Mouse (Mus musculus): ENCODE measurements around the gene Gabbr2. TPM values are rescaled to one million over a fixed set of nuclear protein-coding genes. Genes with fewer than 3 reads are reported as not detected.
A peak's percentile ranks its signal among the peaks of the same experiment; 100 is the strongest.

Gene Gabbr2
- total RNA-seq, 2 experiments from 2014 or later: 205 to 211 TPM

GRCm38 (mm10) chr4:46814236-46814635 lies 177.4 kb downstream of the Gabbr2 start:
- DNase-seq: no peak

GRCm38 (mm10) chr4:46811165-46811564 lies 180.5 kb downstream of the Gabbr2 start:
- DNase-seq: no peak

- no peak for DNase-seq
Measured at GRCm38 (mm10) chr4:46806876-46807275, 184.8 kb downstream of the Gabbr2 start.

DNA sequence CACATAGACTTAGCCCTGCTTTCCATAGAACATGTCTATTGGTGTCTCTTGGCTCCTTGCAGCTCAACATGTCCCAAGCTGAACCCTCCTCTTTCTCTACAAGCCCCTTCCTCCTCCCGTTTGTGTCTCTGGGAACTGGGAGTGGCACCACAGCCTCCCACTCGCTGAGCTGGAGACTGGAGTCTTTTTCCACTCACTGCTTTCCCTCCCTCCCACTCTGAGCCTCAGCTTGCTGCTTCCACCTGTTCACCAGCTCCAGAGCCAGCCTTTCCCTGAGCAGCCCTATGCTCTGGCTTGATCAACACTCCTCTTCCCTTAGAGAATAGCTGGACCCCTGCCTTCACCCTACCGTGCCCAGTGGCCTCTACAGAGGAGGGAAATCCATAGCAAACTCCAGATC lies 185.8 kb downstream of the Gabbr2 start:
- peak; percentile 60 to 68 for DNase-seq

- DNase-seq: peak; percentile 39
Measured at GRCm38 (mm10) chr4:46802386-46802785, 189.3 kb downstream of the Gabbr2 start.

- DNase-seq: no peak
Measured at GRCm38 (mm10) chr4:46799904-46800303, 191.8 kb downstream of the Gabbr2 start.

- DNase-seq: no peak
Measured at GRCm38 (mm10) chr4:46795707-46796106, 196.0 kb downstream of the Gabbr2 start.

DNA sequence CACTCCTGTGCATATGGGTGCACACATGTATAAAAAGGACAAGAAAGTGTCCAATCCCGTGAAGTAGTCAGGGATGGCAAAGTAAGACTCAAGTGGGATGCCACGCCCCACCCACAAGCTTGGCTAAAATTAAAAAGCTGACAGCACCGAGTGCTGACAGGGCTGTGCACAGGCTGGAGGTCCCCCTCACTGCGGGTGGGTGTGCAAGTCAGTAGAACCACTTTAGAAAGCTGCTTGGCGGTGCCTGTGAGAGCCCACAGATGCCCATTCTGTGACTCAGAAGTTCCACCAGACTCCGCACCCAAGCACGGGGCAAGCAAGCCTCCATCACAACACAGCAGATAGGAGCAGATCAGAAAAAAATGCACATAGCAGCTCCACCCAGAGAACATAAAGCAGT lies 197.1 kb downstream of the Gabbr2 start:
- no peak for DNase-seq

- DNase-seq: no peak
Measured at GRCm38 (mm10) chr4:46792280-46793026, 199.2 kb downstream of the Gabbr2 start.

DNA sequence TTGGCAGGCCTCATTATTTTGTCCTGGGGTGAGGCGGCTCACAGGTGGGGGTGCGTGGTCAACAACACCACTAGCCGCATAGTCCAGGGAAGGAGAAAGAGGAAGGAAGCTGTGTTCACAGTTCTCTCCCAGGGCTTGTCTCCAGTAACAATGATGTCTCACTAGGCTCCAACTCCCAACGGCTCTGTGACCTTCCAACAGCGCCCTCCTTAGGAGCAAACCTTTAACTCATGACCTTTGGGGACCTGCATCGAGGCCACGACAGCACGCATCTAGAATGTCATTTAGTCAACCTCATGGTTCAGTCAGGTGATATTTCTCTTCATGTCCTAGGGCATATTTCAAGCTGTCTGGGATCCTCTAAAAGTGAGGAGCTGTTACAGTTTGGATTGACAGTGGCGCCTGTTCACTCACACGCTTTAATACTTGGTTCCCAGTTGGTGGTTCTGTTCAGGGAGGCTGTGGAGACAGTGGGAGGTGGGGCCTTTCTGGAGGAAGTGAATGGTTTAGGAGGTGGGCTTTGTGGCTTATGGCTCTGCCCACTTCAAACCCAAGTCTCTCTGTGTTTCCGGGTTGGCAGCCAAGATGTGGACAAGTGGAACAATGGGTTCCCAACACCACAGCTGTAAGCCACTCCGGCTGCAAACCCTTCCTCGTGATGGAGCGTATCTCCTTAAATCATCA lies 200.3 kb downstream of the Gabbr2 start:
- no peak for DNase-seq

DNA sequence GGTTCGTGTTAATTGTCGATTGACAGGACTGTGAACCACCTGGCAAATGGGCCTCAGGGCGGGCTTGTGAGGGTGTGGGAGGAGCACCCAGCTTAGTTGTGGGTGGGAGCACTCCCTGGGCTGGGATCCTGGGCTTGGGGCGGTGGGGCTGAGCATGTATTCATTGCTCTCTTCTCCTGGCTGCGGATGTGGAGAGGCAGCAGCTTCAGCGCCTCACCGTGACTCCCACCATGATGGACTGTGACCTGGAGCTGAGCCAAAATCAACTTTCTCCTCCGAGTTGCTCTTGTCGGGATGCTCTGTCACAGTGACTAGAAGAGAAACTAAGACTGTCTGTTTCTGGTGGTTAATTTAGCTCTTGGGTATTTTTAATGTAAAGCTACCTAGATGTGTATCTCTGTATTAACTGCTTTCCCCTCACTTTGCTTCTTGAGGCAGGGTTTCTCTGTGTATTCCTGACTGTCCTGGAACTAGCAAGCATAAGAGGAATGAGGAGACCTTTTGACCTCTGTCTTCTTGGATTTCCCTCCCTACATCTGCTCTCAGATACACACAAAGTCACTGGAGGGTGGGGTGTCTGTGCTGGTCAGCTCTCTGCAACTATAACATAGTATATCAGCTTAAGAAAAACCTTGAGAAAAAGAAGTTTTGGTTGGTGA lies 200.9 kb downstream of the Gabbr2 start:
- DNase-seq: no peak

GRCm38 (mm10) chr4:46784430-46785049 lies 207.1 kb downstream of the Gabbr2 start:
- DNase-seq: no peak

DNA sequence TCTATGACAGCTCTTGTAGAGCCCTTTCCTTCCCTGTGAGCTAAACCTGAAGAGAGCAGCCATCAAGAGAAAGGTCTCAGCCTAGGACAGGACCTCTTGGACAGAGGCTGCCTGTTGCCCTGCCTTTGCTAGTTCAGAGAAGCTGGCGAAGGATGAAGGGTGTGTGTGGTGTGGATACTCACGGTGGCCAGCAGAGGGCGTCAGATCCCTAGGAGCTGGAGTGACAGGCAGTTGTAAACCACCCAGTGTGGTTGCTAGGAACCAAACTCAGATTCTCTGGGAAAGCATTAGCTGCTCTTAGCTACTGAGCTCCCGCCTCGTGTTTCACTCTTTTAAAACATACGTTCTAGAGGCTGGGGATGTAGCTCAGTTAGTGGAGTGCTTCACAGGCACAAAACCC lies 210.6 kb downstream of the Gabbr2 start:
- no peak for DNase-seq

DNA sequence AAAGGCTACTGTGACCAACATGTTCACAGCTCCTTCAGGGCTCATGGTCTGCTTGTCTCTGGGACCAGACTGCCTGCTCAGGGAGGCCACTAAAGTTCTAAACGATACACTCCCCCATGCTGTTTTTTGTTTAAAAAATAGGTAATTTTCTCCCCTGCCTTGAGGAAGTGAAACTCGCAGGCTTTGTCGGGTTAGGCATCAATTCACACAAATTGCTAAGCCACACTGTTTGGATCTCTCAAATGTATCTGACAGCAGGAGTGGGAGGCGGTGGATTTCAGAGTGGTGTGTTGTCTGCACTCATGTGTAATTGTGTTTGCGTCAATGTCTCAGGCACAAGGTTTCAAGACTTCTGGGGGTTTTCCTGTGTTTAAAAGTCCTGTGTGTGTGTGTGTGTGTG lies 215.7 kb downstream of the Gabbr2 start:
- DNase-seq: no peak

DNA sequence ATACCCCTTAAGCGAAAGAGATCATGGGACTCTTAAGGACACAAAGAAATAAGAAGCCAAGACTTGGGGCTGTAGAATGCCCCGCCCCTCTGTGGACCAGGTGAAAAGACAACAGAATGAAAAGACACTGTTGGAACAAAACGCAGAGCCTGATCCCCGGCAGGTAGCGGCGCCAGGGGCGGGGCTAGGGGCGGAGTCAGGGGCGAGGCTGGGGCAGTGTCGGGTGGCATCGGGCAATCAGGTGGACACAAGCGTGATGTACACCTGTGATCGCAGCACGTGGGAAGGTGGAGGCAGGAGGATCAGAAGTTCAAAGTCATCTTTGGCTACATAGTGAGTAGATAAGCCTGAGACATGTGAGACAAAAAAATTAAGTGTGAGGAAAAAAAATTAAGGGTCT lies 217.0 kb downstream of the Gabbr2 start:
- no peak for DNase-seq

DNA sequence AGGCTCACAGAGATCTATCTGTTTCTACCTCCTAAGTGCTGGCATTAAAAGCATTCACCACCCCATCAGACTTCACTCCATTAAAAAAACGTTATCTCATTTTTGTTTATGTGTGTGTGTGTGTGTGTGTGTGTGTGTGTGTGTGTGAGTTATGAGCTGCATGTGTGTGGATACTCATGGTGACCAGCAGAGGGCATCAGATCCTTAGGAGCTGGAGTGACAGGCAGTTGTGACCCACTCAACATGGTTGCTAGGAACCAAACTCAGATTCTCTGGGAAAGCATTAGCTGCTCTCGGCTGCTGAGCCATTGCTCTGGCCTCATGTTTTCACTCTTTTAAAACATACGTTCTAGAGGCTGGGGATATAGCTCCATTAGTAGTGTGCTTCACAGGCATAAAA lies 218.4 kb downstream of the Gabbr2 start:
- DNase-seq: no peak

DNA sequence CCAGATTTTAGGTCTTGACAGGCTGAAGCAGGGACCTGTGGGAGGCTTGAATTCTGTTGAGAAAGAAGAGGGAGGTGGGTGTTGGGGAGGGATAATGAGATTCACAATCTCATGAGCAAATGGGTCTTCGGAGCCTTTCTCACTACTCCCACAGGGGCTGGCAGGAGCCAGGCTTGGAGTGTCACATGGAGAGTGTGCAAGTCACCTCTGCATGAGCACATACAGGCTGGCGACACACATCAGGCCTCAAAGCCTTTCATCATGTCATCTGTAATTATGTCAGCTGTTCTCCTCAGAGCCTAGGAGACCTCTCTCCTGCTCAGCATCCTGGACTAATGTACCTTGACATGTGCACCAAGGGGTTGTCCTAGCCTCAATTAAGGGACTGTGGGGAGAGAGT lies 219.1 kb downstream of the Gabbr2 start:
- no peak for DNase-seq

GRCm38 (mm10) chr4:46771116-46771515 lies 220.6 kb downstream of the Gabbr2 start:
- no peak for DNase-seq

DNA sequence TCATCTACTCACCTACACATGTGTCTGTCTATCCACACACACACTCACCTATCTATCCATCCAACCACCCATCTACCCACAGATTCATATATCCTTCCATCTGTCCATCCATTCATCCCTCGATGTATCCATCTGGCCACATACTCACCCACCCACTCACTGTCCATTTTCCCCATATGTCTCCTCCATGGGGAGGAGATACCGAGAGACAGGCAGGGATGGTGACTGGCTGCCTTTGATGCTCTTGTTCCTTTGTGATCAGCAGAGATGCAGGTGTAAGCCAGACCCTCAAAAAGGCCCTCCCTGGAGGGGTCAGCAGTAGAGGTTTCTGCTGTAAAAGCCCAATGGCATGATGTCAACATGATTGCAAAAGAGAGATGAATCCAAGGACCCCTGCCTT lies 221.0 kb downstream of the Gabbr2 start:
- DNase-seq: no peak

DNA sequence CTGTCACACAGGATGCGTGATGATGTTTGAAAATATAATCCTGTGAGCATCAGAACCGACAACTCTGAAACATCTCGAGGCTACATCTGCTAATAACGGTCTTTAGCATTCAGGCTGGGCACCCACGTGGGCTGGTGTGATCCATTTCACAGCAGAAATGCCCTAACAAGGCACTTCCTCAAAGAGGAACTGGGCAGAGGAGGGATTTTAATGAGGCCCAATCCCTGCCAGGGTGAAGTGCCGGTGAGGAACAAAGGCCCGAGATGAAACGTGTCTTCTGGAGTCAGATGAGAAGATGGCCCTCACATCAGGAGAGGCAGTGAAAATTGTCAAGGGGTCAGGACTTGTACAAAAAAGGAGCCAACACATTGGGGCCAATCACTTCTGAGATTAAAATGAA lies 221.6 kb downstream of the Gabbr2 start:
- DNase-seq: no peak

DNA sequence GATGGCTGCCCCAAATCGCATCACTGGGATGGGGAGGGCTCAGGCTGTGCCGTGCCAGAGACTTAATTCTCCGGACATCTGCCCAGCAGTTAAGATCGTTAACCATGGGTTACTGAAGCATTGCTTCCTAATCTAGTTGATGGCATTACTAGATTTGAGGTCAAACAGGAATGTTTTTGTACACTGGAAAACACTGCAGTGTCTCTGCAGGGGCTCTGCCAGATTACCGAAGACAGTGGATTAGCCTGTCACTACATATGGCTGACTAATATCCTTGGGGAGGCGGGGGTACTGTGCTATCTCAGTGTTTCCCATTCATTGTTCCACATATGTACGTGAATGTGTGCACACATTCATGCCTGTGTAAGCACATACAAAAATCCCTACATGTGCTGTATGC lies 225.3 kb downstream of the Gabbr2 start:
- no peak for DNase-seq

DNA sequence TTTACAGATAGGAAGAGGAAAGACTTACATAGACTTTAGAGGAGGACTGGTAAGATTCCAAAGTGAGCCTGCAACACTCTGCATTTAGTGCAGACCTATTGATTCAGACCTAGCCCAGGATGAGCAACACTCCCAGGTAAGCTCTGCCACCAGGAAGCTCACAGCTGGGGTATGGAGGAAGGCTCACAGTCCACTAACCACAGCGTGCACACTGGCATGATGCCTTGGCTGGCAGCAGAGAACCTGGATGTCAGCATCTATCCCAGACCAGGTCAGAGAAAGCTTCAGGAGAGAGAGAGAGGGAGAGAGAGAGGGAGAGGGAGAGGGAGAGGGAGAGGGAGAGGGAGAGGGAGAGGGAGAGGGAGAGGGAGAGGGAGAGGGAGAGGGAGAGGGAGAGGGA lies 231.8 kb downstream of the Gabbr2 start:
- DNase-seq: no peak

DNA sequence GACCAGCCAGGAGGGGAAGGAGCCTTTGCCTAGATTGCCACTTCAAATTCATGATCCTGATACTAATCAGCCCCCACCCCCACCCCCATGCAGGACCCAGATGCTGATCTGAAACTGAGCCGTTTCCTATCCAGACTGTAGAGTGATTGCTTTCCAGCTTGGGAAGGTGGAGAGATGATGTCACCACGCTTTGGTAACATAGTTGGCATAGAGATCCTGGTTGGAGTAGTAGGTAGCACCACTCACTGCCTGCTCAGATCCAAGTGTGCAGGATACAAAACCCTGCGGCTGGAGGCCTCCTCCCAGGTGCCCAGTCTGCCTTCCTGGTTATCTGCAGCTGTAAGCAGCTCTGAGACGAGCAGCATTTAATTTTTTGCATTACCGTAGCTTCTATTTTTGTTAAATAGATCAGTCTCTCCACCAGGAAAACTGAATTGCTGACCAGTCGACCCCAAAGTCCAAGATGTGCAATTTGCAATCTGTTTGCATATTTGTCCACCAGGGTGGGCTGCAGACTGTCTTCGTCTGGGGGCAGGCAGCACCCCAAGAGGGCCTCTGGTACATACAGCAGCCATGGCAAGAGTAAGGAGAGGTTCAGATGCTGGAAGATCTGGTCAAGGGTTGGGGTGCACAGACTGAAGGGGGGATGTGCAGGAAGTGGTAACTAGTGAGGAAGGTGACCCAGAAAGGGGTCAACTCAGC lies 233.2 kb downstream of the Gabbr2 start:
- no peak for DNase-seq

Measured in layer of hippocampus, postnatal 36 days (tissue).